Mouse (Mus musculus): ENCODE measurements around the gene 2610528J11Rik. TPM values are rescaled to one million over a fixed set of nuclear protein-coding genes. Genes with fewer than 3 reads are reported as not detected.
A peak's percentile ranks its signal among the peaks of the same experiment; 100 is the strongest.

2610528J11Rik gene
- total and polyA plus RNA-seq, 2 experiments from 2014 or later, result not detected

DNA sequence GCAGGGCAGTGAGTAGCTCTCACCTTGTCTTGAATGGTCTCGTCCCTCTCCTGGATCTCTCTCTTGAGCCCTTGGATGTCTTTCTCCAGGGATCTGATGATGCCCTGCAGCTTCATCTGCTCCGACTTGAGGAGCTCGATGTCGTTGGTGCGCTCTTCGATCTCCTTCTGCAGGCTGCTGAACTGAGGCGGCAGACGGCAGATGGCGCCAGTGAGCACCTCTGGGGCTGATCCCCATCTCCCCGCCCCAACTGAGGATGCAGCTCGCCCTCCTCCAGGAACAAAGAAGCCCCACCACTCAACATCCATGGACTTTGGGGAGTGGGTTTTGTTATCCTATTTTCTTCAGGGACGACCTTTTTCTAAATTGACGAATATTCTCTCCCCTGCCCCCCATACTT lies 52.5 kb downstream of the 2610528J11Rik start:
- WGBS, result 49% methylated on average over 13 of the region's 13 CpGs
- Histone ChIP-seq H3K27ac (ENCODE audit: low read depth, low read length) (no peak overlapping the region), H3K9me3 (ENCODE audit: low read length) (no peaks in the 10 kb centered on the region), H3K36me3 (ENCODE audit: insufficient read depth, low read length) (no peaks in the 10 kb centered on the region), H3K4me1 (ENCODE audit: insufficient read depth, low read length) (no peaks in the 10 kb centered on the region), H3K4me2 (ENCODE audit: low read depth, low read length, poor library complexity, severe bottlenecking) (no peak overlapping the region), H3K27me3 (ENCODE audit: insufficient read depth, low read length) (no peaks in the 10 kb centered on the region), H3K9ac (replicated peaks; ENCODE audit: low read length, poor library complexity, severe bottlenecking) (no peak overlapping the region), H3K4me3 (ENCODE audit: low read depth, low read length) (no peak overlapping the region)
- peak; percentile 57 for TF ChIP-seq CTCF (IDR thresholded peaks at IDR 0.05)
- ATAC-seq (ENCODE audit: low FRiP score), result no peak
- no peak for DNase-seq (ENCODE audit: low spot score)

Other genes with a start within 250 kb of the 2610528J11Rik start
- gene Ptprf, start 235.6 kb upstream of the 2610528J11Rik start, total RNA-seq (2014; rRNA removed), result 160 and 186 TPM in 2 replicates
- 46.4 and 48.1 TPM in 2 replicates for gene Ptprf, start 235.6 kb upstream of the 2610528J11Rik start, polyA plus RNA-seq (2015; fragmentation: Nextera tagmentation; extraction: Ambion mirVana)
- gene Szt2, start 117.7 kb upstream of the 2610528J11Rik start, total RNA-seq (2014; rRNA removed), result 18.8 and 29.0 TPM in 2 replicates
- gene Szt2, start 117.7 kb upstream of the 2610528J11Rik start, polyA plus RNA-seq (2015; fragmentation: Nextera tagmentation; extraction: Ambion mirVana), result 3.2 and 4.6 TPM in 2 replicates
- 48.0 and 54.8 TPM in 2 replicates for gene Med8, start 117.7 kb upstream of the 2610528J11Rik start, total RNA-seq (2014; rRNA removed)
- gene Med8, start 117.7 kb upstream of the 2610528J11Rik start, polyA plus RNA-seq (2015; fragmentation: Nextera tagmentation; extraction: Ambion mirVana), result 90.1 and 95.7 TPM in 2 replicates
- gene Elovl1, start 98.9 kb upstream of the 2610528J11Rik start, total RNA-seq (2014; rRNA removed), result 22.1 and 23.6 TPM in 2 replicates
- 23.8 and 28.2 TPM in 2 replicates for gene Elovl1, start 98.9 kb upstream of the 2610528J11Rik start, polyA plus RNA-seq (2015; fragmentation: Nextera tagmentation; extraction: Ambion mirVana)
- 6.9 and 15.3 TPM in 2 replicates for gene Cdc20, start 89.6 kb upstream of the 2610528J11Rik start, total RNA-seq (2014; rRNA removed)
- gene Cdc20, start 89.6 kb upstream of the 2610528J11Rik start, polyA plus RNA-seq (2015; fragmentation: Nextera tagmentation; extraction: Ambion mirVana), result 9.7 and 11.0 TPM in 2 replicates
- gene Mpl, start 69.5 kb upstream of the 2610528J11Rik start, total RNA-seq (2014; rRNA removed), result 0.11 TPM in 1 of 2 replicates, not detected in the other
- 0.11 and 0.15 TPM in 2 replicates for gene Mpl, start 69.5 kb upstream of the 2610528J11Rik start, polyA plus RNA-seq (2015; fragmentation: Nextera tagmentation; extraction: Ambion mirVana)
- 15.7 and 17.2 TPM in 2 replicates for gene Tie1, start 36.9 kb upstream of the 2610528J11Rik start, total RNA-seq (2014; rRNA removed)
- gene Tie1, start 36.9 kb upstream of the 2610528J11Rik start, polyA plus RNA-seq (2015; fragmentation: Nextera tagmentation; extraction: Ambion mirVana), result 9.9 and 10.3 TPM in 2 replicates
- gene Tmem125, start 17.0 kb downstream of the 2610528J11Rik start, total RNA-seq (2014; rRNA removed), result 0.19 and 0.22 TPM in 2 replicates
- gene Tmem125, start 17.0 kb downstream of the 2610528J11Rik start, polyA plus RNA-seq (2015; fragmentation: Nextera tagmentation; extraction: Ambion mirVana), result 0.14 and 0.23 TPM in 2 replicates
- gene Cfap57, start 93.8 kb downstream of the 2610528J11Rik start, total RNA-seq (2014; rRNA removed), result 0.82 and 1.1 TPM in 2 replicates
- 1.4 TPM in 2 replicates for gene Cfap57, start 93.8 kb downstream of the 2610528J11Rik start, polyA plus RNA-seq (2015; fragmentation: Nextera tagmentation; extraction: Ambion mirVana)
- gene Ebna1bp2, start 93.8 kb downstream of the 2610528J11Rik start, total RNA-seq (2014; rRNA removed), result 29.4 and 40.7 TPM in 2 replicates
- gene Ebna1bp2, start 93.8 kb downstream of the 2610528J11Rik start, polyA plus RNA-seq (2015; fragmentation: Nextera tagmentation; extraction: Ambion mirVana), result 76.7 and 83.8 TPM in 2 replicates
- not detected in 2 replicates for gene Olfr62, start 132.0 kb downstream of the 2610528J11Rik start, total RNA-seq (2014; rRNA removed)
- gene Olfr62, start 132.0 kb downstream of the 2610528J11Rik start, polyA plus RNA-seq (2015; fragmentation: Nextera tagmentation; extraction: Ambion mirVana), result not detected in 2 replicates
- gene Olfr1342, start 165.8 kb downstream of the 2610528J11Rik start, total RNA-seq (2014; rRNA removed), result not detected in 2 replicates
- gene Olfr1342, start 165.8 kb downstream of the 2610528J11Rik start, polyA plus RNA-seq (2015; fragmentation: Nextera tagmentation; extraction: Ambion mirVana), result not detected in 2 replicates
- not detected in 2 replicates for gene Olfr1341, start 176.5 kb downstream of the 2610528J11Rik start, total RNA-seq (2014; rRNA removed)
- not detected in 2 replicates for gene Olfr1341, start 176.5 kb downstream of the 2610528J11Rik start, polyA plus RNA-seq (2015; fragmentation: Nextera tagmentation; extraction: Ambion mirVana)
- gene Olfr1340, start 193.1 kb downstream of the 2610528J11Rik start, total RNA-seq (2014; rRNA removed), result not detected in 2 replicates
- gene Olfr1340, start 193.1 kb downstream of the 2610528J11Rik start, polyA plus RNA-seq (2015; fragmentation: Nextera tagmentation; extraction: Ambion mirVana), result not detected in 2 replicates
- not detected in 2 replicates for gene Olfr1339, start 205.2 kb downstream of the 2610528J11Rik start, total RNA-seq (2014; rRNA removed)
- not detected in 2 replicates for gene Olfr1339, start 205.2 kb downstream of the 2610528J11Rik start, polyA plus RNA-seq (2015; fragmentation: Nextera tagmentation; extraction: Ambion mirVana)
- gene Olfr1338, start 231.7 kb downstream of the 2610528J11Rik start, total RNA-seq (2014; rRNA removed), result not detected in 2 replicates
- not detected in 2 replicates for gene Olfr1338, start 231.7 kb downstream of the 2610528J11Rik start, polyA plus RNA-seq (2015; fragmentation: Nextera tagmentation; extraction: Ambion mirVana)